Mouse (Mus musculus) cerebellum, adult (tissue): ENCODE measurements around the gene Mast4.

Source experiments
- ATAC-seq: cut with Nextera tagmentation; 2 replicates; pipeline ENCODE4 v1.9.2; 2017; ENCODE audit warnings: mild to moderate bottlenecking, moderate library complexity, mixed read lengths; ENCODE audit not compliant: insufficient number of reproducible peaks, low FRiP score, low TSS enrichment

Mast4 gene

GRCm38 (mm10) chr13:103078815-103079214 lies 255.5 kb downstream of the Mast4 start:
- no peak for ATAC-seq

GRCm38 (mm10) chr13:103073461-103073860 lies 260.8 kb downstream of the Mast4 start:
- ATAC-seq, result no peak

GRCm38 (mm10) chr13:103071783-103072182 lies 262.5 kb downstream of the Mast4 start:
- ATAC-seq, result no peak

- no peak for ATAC-seq
Observed at GRCm38 (mm10) chr13:103067581-103068166, 266.6 kb downstream of the Mast4 start.

- no peak for ATAC-seq
Observed at GRCm38 (mm10) chr13:103065437-103065836, 268.9 kb downstream of the Mast4 start.

GRCm38 (mm10) chr13:103061680-103062079 lies 272.6 kb downstream of the Mast4 start:
- ATAC-seq, result no peak

- ATAC-seq, result no peak
Observed at GRCm38 (mm10) chr13:103059995-103060652, 274.2 kb downstream of the Mast4 start.

- no peak for ATAC-seq
Observed at GRCm38 (mm10) chr13:103056451-103056850, 277.8 kb downstream of the Mast4 start.

GRCm38 (mm10) chr13:103052661-103053060 lies 281.6 kb downstream of the Mast4 start:
- no peak for ATAC-seq

- no peak for ATAC-seq
Observed at GRCm38 (mm10) chr13:103048954-103049353, 285.3 kb downstream of the Mast4 start.

- ATAC-seq, result no peak
Observed at GRCm38 (mm10) chr13:103043692-103044091, 290.6 kb downstream of the Mast4 start.

GRCm38 (mm10) chr13:103043011-103043410 lies 291.3 kb downstream of the Mast4 start:
- ATAC-seq, result no peak

GRCm38 (mm10) chr13:103037466-103037865 lies 296.8 kb downstream of the Mast4 start:
- ATAC-seq, result no peak

- ATAC-seq, result no peak
Observed at GRCm38 (mm10) chr13:103029377-103029776, 304.9 kb downstream of the Mast4 start.

GRCm38 (mm10) chr13:103027456-103028078 lies 306.7 kb downstream of the Mast4 start:
- no peak for ATAC-seq

GRCm38 (mm10) chr13:103025461-103025860 lies 308.8 kb downstream of the Mast4 start:
- ATAC-seq, result no peak

GRCm38 (mm10) chr13:103018481-103018880 lies 315.8 kb downstream of the Mast4 start:
- ATAC-seq, result no peak

- no peak for ATAC-seq
Observed at GRCm38 (mm10) chr13:103017661-103018060, 316.6 kb downstream of the Mast4 start.

- no peak for ATAC-seq
Observed at GRCm38 (mm10) chr13:103015131-103015750, 319.1 kb downstream of the Mast4 start.

GRCm38 (mm10) chr13:103014631-103015030 lies 319.7 kb downstream of the Mast4 start:
- ATAC-seq, result 0 out of 2 replicates have a peak, but pooled peaks have one; percentile 15

- ATAC-seq, result no peak
Observed at GRCm38 (mm10) chr13:103014222-103014621, 320.1 kb downstream of the Mast4 start.
